ENCODE assay signal across 7 mouse cellular contexts in the genomic region with DNA sequence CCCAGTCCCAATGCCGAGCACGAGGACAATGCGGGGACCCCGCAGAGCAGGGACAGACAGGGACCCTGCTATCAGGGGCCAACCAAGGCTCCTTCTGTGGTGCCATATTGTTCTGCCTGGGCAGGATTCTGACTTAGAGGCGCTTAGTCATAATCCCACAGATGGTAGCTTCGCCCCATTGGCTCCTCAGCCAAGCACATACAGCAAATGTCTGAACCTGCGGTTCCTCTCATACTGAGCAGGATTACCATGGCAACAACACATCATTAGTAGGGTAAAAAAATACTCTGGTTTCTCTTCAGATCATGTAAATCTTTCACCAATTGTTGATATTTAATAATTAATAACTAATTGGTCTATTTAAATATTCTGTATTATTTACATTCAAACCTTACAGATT.
DNase-seq lines count a peak whose midpoint lies in the region; ATAC-seq lines count a peak whose summit lies in the region.

No protein-coding gene starts in this region.

- H3K4me1 ChIP-seq in embryonic facial prominence, embryonic 13.5 days = no peaks in the 10 kb centered on the region
- no peaks in the 10 kb centered on the region for H3K4me1 ChIP-seq in midbrain, embryonic 11.5 days (ENCODE audit: control insufficient read depth, insufficient read depth, low read length)

- no peak overlapping the region for H3K4me2 ChIP-seq in embryonic facial prominence, embryonic 13.5 days
- no peak overlapping the region for H3K4me2 ChIP-seq in midbrain, embryonic 11.5 days

- no peaks in the 10 kb centered on the region for H3K27me3 ChIP-seq in embryonic facial prominence, embryonic 13.5 days
- no peaks in the 10 kb centered on the region for H3K27me3 ChIP-seq in midbrain, embryonic 11.5 days (ENCODE audit: control insufficient read depth, insufficient read depth, low read length)

- peak; percentile 100 for ATAC-seq in embryonic facial prominence, embryonic 13.5 days (ENCODE audit: insufficient number of reproducible peaks, insufficient read depth, low FRiP score, low TSS enrichment, low read depth)
- peak; percentile 98 for ATAC-seq in midbrain, embryonic 11.5 days (ENCODE audit: low FRiP score)

- no peak overlapping the region for H3K9ac ChIP-seq in embryonic facial prominence, embryonic 13.5 days
- H3K9ac ChIP-seq in midbrain, embryonic 11.5 days (ENCODE audit: low read length) = no peak overlapping the region

- 78% methylated on average over 7 of the region's 7 CpGs for WGBS in embryonic facial prominence, embryonic 13.5 days
- 75% methylated on average over 7 of the region's 7 CpGs for WGBS in midbrain, embryonic 11.5 days

- H3K36me3 ChIP-seq in embryonic facial prominence, embryonic 13.5 days = no peaks in the 10 kb centered on the region
- no peaks in the 10 kb centered on the region for H3K36me3 ChIP-seq in midbrain, embryonic 11.5 days (ENCODE audit: control insufficient read depth, insufficient read depth, low read length)

- peak; percentile 100 for DNase-seq in adrenal gland, postnatal 10 days
- DNase-seq in heart, adult 18-20 months = peak; percentile 91 to 100
- peak; percentile 87 for DNase-seq in kidney, adult 11 months
- DNase-seq in left cerebral cortex, postnatal 36 days (ENCODE audit: low spot score in 2 of 2) = peak; percentile 97 to 99
- peak; percentile 98 for DNase-seq in midbrain, embryonic 11.5 days (ENCODE audit: low spot score, missing footprints)
- DNase-seq in skeletal muscle tissue, adult 2 months (ENCODE audit: low read depth, low spot score) = peak; percentile 95

- no peak overlapping the region for H3K4me3 ChIP-seq in embryonic facial prominence, embryonic 13.5 days
- H3K4me3 ChIP-seq in midbrain, embryonic 11.5 days (ENCODE audit: low read depth, low read length) = no peak overlapping the region

- intact Hi-C loops in left cerebral cortex, postnatal 36 days (cut with DNase I) = no loop called here

- H3K9me3 ChIP-seq in embryonic facial prominence, embryonic 13.5 days = no peaks in the 10 kb centered on the region
- no peaks in the 10 kb centered on the region for H3K9me3 ChIP-seq in midbrain, embryonic 11.5 days (ENCODE audit: control insufficient read depth, low read length)

- no peak overlapping the region for H3K27ac ChIP-seq in embryonic facial prominence, embryonic 13.5 days
- H3K27ac ChIP-seq in midbrain, embryonic 11.5 days (ENCODE audit: low read depth, low read length) = no peak overlapping the region
